Mouse (Mus musculus): ENCODE measurements around the gene Olfr1048. TPM values are rescaled to one million over a fixed set of nuclear protein-coding genes. Genes with fewer than 3 reads are reported as not detected.

The Olfr1048 gene
- total RNA-seq (2023): not detected

GRCm38 (mm10) chr2:86240189-86240588, at the start of gene Olfr1048:
TSS of gene Olfr1048 (minus strand) at chr2:86240289.

DNA sequence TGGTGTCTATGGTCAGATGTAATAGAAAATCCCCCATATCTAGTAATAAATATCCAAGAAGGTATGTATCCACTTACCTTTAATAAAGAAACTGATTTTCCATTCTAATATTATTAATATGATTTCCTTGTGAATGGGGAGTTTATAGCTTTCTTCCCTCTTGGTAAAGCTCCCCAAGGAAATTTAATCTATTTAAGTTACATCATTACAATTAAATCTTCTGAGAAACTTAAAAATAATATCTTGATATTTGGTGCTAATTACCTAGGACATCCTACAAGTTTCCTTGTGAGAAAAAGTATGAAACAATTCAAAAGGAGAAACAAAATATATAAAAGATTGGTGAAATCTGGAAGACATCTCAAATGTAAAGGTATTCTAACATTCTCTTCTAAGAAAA, 38.9 kb upstream of the Olfr1048 start, which contains the start of gene Olfr1051:
TSS of gene Olfr1051 (minus strand) at position 101 of the 400 bp plus-strand sequence.

DNA sequence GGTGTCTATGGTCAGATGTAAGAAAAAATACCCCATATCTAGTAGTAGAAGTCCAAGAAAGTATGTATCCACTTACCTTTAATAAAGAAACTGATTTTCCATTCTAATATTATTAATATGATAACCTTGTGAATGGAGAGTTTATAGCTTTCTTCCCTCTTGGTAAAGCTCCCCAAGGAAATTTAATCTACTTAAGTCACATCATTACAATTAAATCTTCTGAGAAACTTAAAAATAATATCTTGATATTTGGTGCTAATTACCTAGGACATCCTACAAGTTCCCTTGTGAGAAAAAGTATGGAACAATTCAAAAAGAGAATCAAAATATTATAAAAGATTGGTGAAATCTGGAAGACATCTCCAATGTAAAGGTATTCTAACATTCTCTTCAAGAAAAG, 18.1 kb upstream of the Olfr1048 start, which contains the start of gene Olfr1049:
TSS of gene Olfr1049 (minus strand) at position 101 of the 400 bp plus-strand sequence.

GRCm38 (mm10) chr2:86231301-86231700, 8.8 kb downstream of the Olfr1048 start, which contains the start of gene Olfr1047:
TSS of gene Olfr1047 (minus strand) at chr2:86231401.

DNA sequence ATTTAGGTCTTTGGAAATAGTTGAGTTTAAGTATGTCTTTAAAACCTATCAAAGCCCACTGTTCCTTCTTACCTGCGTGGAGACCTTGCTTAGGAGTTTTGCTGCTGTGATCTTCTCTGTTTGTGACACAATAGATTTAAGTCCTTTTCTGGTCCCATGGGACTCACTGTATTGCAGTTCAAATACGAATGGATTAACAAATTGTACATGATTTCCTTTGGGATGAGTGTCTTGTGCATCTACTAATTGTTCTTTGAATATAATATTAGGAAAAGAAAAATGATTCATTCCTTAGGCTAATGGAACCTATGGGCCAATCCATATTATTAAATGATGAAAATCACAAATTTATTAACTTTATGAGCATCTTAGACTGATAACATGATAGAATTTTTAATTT, 20.9 kb downstream of the Olfr1048 start, which contains the start of gene Olfr1046:
TSS of gene Olfr1046 (minus strand) at position 101 of the 400 bp plus-strand sequence.

GRCm38 (mm10) chr2:86202909-86203308, 37.2 kb downstream of the Olfr1048 start, which contains the start of gene Olfr1045:
TSS of gene Olfr1045 (minus strand) at chr2:86203009.

GRCm38 (mm10) chr2:86185583-86185982, 54.5 kb downstream of the Olfr1048 start, which contains the start of gene Olfr52:
TSS of gene Olfr52 (minus strand) at chr2:86185683.

Other genes with a start within 250 kb of the Olfr1048 start
- not detected for gene Olfr1031, start 250.0 kb downstream of the Olfr1048 start, total RNA-seq (2023)
- gene Olfr1032, start 234.7 kb downstream of the Olfr1048 start, total RNA-seq (2023): not detected
- not detected for gene Olfr1033, start 219.7 kb downstream of the Olfr1048 start, total RNA-seq (2023)
- gene Olfr1034, start 194.4 kb downstream of the Olfr1048 start, total RNA-seq (2023): not detected
- not detected for gene Olfr1036, start 166.3 kb downstream of the Olfr1048 start, total RNA-seq (2023)
- not detected for gene Olfr1037, start 152.9 kb downstream of the Olfr1048 start, total RNA-seq (2023)
- not detected for gene Olfr1039, start 104.4 kb downstream of the Olfr1048 start, total RNA-seq (2023)
- not detected for gene Olfr1040, start 93.6 kb downstream of the Olfr1048 start, total RNA-seq (2023)
- gene Olfr1042, start 78.5 kb downstream of the Olfr1048 start, total RNA-seq (2023): not detected
- gene Olfr1043, start 72.8 kb downstream of the Olfr1048 start, total RNA-seq (2023): not detected
- not detected for gene Olfr1044, start 62.5 kb downstream of the Olfr1048 start, total RNA-seq (2023)
- gene Olfr52, start 54.6 kb downstream of the Olfr1048 start, total RNA-seq (2023): not detected
- not detected for gene Olfr1045, start 37.3 kb downstream of the Olfr1048 start, total RNA-seq (2023)
- gene Olfr1046, start 21.0 kb downstream of the Olfr1048 start, total RNA-seq (2023): not detected
- not detected for gene Olfr1047, start 8.9 kb downstream of the Olfr1048 start, total RNA-seq (2023)
- gene Olfr1049, start 18.0 kb upstream of the Olfr1048 start, total RNA-seq (2023): not detected
- gene Olfr1051, start 38.8 kb upstream of the Olfr1048 start, total RNA-seq (2023): not detected
- not detected for gene Olfr1052, start 52.2 kb upstream of the Olfr1048 start, total RNA-seq (2023)
- gene Olfr1053, start 75.0 kb upstream of the Olfr1048 start, total RNA-seq (2023): not detected
- not detected for gene Olfr1054, start 95.1 kb upstream of the Olfr1048 start, total RNA-seq (2023)
- gene Olfr1055, start 110.0 kb upstream of the Olfr1048 start, total RNA-seq (2023): not detected
- gene Olfr1056, start 122.2 kb upstream of the Olfr1048 start, total RNA-seq (2023): not detected
- not detected for gene Olfr1057, start 138.1 kb upstream of the Olfr1048 start, total RNA-seq (2023)
- gene Olfr1058, start 148.3 kb upstream of the Olfr1048 start, total RNA-seq (2023): not detected
- not detected for gene Olfr1061, start 173.8 kb upstream of the Olfr1048 start, total RNA-seq (2023)
- gene Olfr1062, start 186.5 kb upstream of the Olfr1048 start, total RNA-seq (2023): not detected
- not detected for gene Olfr1065, start 210.3 kb upstream of the Olfr1048 start, total RNA-seq (2023)
- gene Olfr1066, start 216.0 kb upstream of the Olfr1048 start, total RNA-seq (2023): not detected
- not detected for gene Olfr228, start 247.1 kb upstream of the Olfr1048 start, total RNA-seq (2023)